Mouse (Mus musculus) 3134 (cell line): ENCODE results near the gene Nccrp1.
A peak's percentile ranks its signal among the peaks of the same experiment; 100 is the strongest.
"Not testable (repeated sequence)": the region's sequence is repeated elsewhere in the genome, so short reads cannot be mapped to it uniquely, and the experiment has no call there.

Experiments used
- DNase-seq: peaks from one replicate; pipeline ENCODE4 v3.0.0-alpha.2; 2011; ENCODE audit warnings: low spot score; ENCODE audit not compliant: insufficient read length; ENCODE audit errors: extremely low read depth

Gene Nccrp1

GRCm38 (mm10) chr7:28570291-28570981 lies 23.4 kb upstream of the Nccrp1 start:
- peak; percentile 67 for DNase-seq

GRCm38 (mm10) chr7:28568253-28568652 lies 21.2 kb upstream of the Nccrp1 start:
- DNase-seq: no peak

GRCm38 (mm10) chr7:28567539-28567938 lies 20.5 kb upstream of the Nccrp1 start:
- no peak for DNase-seq

- no peak for DNase-seq
Observed at GRCm38 (mm10) chr7:28565407-28565806, 18.4 kb upstream of the Nccrp1 start.

- no peak for DNase-seq
Observed at GRCm38 (mm10) chr7:28562951-28563350, 15.9 kb upstream of the Nccrp1 start.

GRCm38 (mm10) chr7:28562371-28562770 lies 15.3 kb upstream of the Nccrp1 start:
- no peak for DNase-seq

- DNase-seq: no peak
Observed at GRCm38 (mm10) chr7:28561967-28562366, 14.9 kb upstream of the Nccrp1 start.

- no peak for DNase-seq
Observed at GRCm38 (mm10) chr7:28560856-28561255, 13.8 kb upstream of the Nccrp1 start.

GRCm38 (mm10) chr7:28558486-28558885 lies 11.4 kb upstream of the Nccrp1 start:
- peak; percentile 37 for DNase-seq

GRCm38 (mm10) chr7:28557708-28558107 lies 10.7 kb upstream of the Nccrp1 start:
- DNase-seq: no peak

- DNase-seq: no peak
Observed at GRCm38 (mm10) chr7:28557069-28557468, 10.0 kb upstream of the Nccrp1 start.

- DNase-seq: no peak
Observed at GRCm38 (mm10) chr7:28555939-28556535, 9.0 kb upstream of the Nccrp1 start.

GRCm38 (mm10) chr7:28553076-28553475 lies 6.0 kb upstream of the Nccrp1 start:
- DNase-seq: no peak

GRCm38 (mm10) chr7:28547628-28548027 lies 574 bp upstream of the Nccrp1 start:
- DNase-seq: no peak

GRCm38 (mm10) chr7:28546649-28547048 lies 405 bp downstream of the Nccrp1 start:
- DNase-seq: no peak

- no peak for DNase-seq
Observed at GRCm38 (mm10) chr7:28545891-28546210, 1.2 kb downstream of the Nccrp1 start.

- DNase-seq: no peak
Observed at GRCm38 (mm10) chr7:28545048-28545890, 1.8 kb downstream of the Nccrp1 start.

GRCm38 (mm10) chr7:28544051-28544601 lies 2.9 kb downstream of the Nccrp1 start:
- no peak for DNase-seq

GRCm38 (mm10) chr7:28540526-28540925 lies 6.5 kb downstream of the Nccrp1 start, which contains the start of gene Sycn:
TSS of gene Sycn (plus strand) at chr7:28540885.
- DNase-seq: no peak

GRCm38 (mm10) chr7:28538886-28539285 lies 8.2 kb downstream of the Nccrp1 start:
- not testable (repeated sequence) for DNase-seq

- no peak for DNase-seq
Observed at GRCm38 (mm10) chr7:28532005-28532404, 15.0 kb downstream of the Nccrp1 start.
